Mouse (Mus musculus) heart, postnatal 0 days (tissue): ENCODE results near the gene D10Jhu81e. TPM values are rescaled to one million over a fixed set of nuclear protein-coding genes. Genes with fewer than 3 reads are reported as not detected.
A peak's percentile ranks its signal among the peaks of the same experiment; 100 is the strongest.

ENCODE experiments used
- ATAC-seq: fragments of 200-750 bp; cut with Nextera tagmentation; 2 replicates; pipeline ENCODE4 v1.8.0; 2017; ENCODE audit warnings: low read depth, moderate number of reproducible peaks, moderate library complexity; ENCODE audit not compliant: insufficient read depth
- DNase-seq: peaks from one replicate; pipeline ENCODE4 v3.0.0-alpha.2; 2016; ENCODE audit warnings: low spot score
- H3K27ac ChIP-seq: fragments of 300-500 bp; sonication (generic); 2 replicates; pipeline ENCODE4 v1.5.1; 2014; ENCODE audit warnings: low read depth, mild to moderate bottlenecking
- H3K27me3 ChIP-seq: fragments of 300-500 bp; sonication (generic); 2 replicates; pipeline ENCODE4 v1.6.1; 2014; ENCODE audit warnings: low read length, mixed read lengths; ENCODE audit not compliant: control insufficient read depth, insufficient read depth
- H3K36me3 ChIP-seq: fragments of 300-500 bp; sonication (generic); replicated peaks from 2 replicates; pipeline ENCODE4 v1.6.1; 2014; ENCODE audit warnings: low read length, mixed read lengths; ENCODE audit not compliant: control insufficient read depth, insufficient read depth
- H3K4me1 ChIP-seq: fragments of 300-500 bp; sonication (generic); 2 replicates; pipeline ENCODE4 v1.6.1; 2014; ENCODE audit warnings: antibody characterized with exemption; ENCODE audit not compliant: control insufficient read depth, insufficient read depth
- H3K4me2 ChIP-seq: fragments of 300-500 bp; sonication (generic); 2 replicates; pipeline ENCODE4 v1.6.1; 2014; ENCODE audit warnings: low read depth, mild to moderate bottlenecking, low read length, moderate library complexity
- H3K4me3 ChIP-seq: fragments of 300-500 bp; sonication (generic); 2 replicates; pipeline ENCODE4 v1.5.1; 2014; ENCODE audit warnings: low read depth, low read length
- H3K9ac ChIP-seq: fragments of 300-500 bp; sonication (generic); replicated peaks from 2 replicates; pipeline ENCODE4 v1.6.1; 2014; ENCODE audit warnings: low read depth, low read length, mixed read lengths
- H3K9me3 ChIP-seq: fragments of 300-500 bp; sonication (generic); replicated peaks from 2 replicates; pipeline ENCODE4 v1.6.1; 2016; ENCODE audit warnings: low read length; ENCODE audit not compliant: control insufficient read depth
- CTCF ChIP-seq: IDR thresholded peaks from 2 replicates; pipeline ENCODE4 v1.5.1; 2016; ENCODE audit warnings: antibody characterized with exemption, control low read depth, low read depth
- EP300 ChIP-seq: IDR thresholded peaks from 2 replicates; pipeline ENCODE4 v1.6.1; 2016; ENCODE audit warnings: antibody characterized with exemption, low read depth
- WGBS: fragments of 180-500 bp; shearing (Covaris S2); extraction: QIAGEN DNeasy Blood & Tissue Kit; methylation state at CpG from one replicate; pipeline ENCODE4 v1.1.7; 2014; 5-methylcytosine and 5-hydroxymethylcytosine counted together
- polyA plus RNA-seq: library from polyadenylated mRNA; unstranded; fragments of >200 nt; fragmentation: Nextera tagmentation; extraction: Ambion mirVana; gene quantifications from 2 replicates; pipeline ENCODE4 v1.2.1, GENCODE M21; 2015
- total RNA-seq: library from RNA; depleted of rRNA; stranded (reverse); fragments of >200 nt; gene quantifications from 2 replicates; pipeline ENCODE4 v1.2.3, GENCODE M21; 2014; ENCODE audit warnings: low replicate concordance

D10Jhu81e gene
- total and polyA plus RNA-seq, 2 experiments from 2014 or later, result 87.9 to 442 TPM

DNA sequence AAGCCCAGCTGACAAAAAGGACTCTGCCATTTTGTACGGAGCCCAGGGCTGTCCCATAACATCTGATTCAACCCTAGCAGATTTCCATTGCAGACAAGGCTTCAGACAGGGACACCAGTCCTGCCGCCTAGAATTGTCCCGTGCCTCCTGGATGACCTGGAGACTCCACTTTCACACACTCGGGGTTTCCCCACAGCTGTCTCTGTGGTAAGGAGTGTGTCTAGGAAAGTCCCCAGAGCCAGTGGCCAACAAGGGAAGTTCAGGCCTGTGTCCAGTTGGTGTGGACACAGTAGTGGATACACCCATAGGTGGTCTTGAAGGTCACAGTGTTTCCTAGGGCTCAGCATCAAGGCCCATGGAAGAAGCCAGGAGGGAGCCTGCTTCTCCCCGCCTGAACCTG is 33.6 kb downstream of the D10Jhu81e start:
- H3K4me3 ChIP-seq, result no peak overlapping the region
- TF ChIP-seq EP300, result no peak
- TF ChIP-seq CTCF, result no peak
- DNase-seq (no peak), ATAC-seq (no peak)
- H3K27ac ChIP-seq, result no peak overlapping the region
- 74% methylated on average over 5 of the region's 5 CpGs for WGBS
- H3K36me3 ChIP-seq, result no peaks in the 10 kb centered on the region
- H3K4me2 ChIP-seq, result no peak overlapping the region
- H3K4me1 ChIP-seq, result peaks cover 18% of the 10 kb centered on the region; the same call in 1 of the 2 replicates
- no peaks in the 10 kb centered on the region for H3K27me3 ChIP-seq
- no peaks in the 10 kb centered on the region for H3K9me3 ChIP-seq
- no peak overlapping the region for H3K9ac ChIP-seq

DNA sequence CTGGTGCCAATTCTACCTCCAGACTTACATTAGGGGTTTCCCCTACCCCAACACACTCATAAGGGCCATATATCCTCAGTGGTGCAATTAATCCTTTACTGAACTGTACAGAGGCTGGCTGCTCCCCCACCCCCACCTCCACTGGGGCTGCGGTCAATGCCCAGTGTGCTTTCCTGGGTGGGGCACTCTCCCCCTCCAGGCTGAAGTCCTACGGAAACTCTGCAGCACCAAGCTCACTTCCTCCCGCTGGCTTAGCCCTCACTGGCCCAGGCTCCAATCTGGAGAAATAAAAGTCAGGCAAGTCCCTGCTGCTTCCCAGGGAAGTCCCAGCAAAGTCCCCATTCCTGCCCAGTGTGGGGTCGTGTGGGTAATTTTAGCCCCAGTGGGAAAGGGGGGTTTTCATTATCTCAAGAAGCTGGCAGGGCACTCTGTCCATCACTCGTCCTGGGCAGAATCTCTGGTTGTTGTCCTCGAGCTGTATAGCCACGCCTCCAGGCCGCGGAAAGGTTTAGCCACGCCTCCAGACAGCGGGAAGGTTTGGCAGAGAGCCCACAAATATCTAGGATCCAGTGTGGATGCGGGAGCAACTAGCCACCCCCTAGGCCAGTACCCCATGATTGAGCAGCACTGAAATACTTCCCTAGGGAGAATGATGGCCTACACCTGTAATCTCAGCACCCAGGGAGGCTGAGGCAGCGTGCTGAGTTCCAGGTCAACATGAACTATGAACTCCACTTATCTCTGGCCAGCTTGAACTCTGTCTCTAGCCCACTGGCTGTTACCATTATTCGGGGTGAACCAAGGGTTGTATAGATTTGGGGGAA is 34.4 kb downstream of the D10Jhu81e start:
- no peak overlapping the region for H3K9ac ChIP-seq
- H3K4me1 ChIP-seq, result peaks cover 18% of the 10 kb centered on the region; the same call in 1 of the 2 replicates
- H3K4me3 ChIP-seq, result no peak overlapping the region
- ATAC-seq, result peak; percentile 33
- WGBS, result 9% methylated on average over 14 of the region's 14 CpGs
- H3K4me2 ChIP-seq, result peak overlapping the region; percentile 22
- H3K36me3 ChIP-seq, result no peaks in the 10 kb centered on the region
- no peak for DNase-seq
- H3K9me3 ChIP-seq, result no peaks in the 10 kb centered on the region
- H3K27me3 ChIP-seq, result 0 out of 2 replicates have a peak, but pooled peaks cover 5% of the 10 kb centered on the region
- H3K27ac ChIP-seq, result peak overlapping the region; percentile 15; the same call in 1 of the 2 replicates
- TF ChIP-seq CTCF (no peak), EP300 (no peak)

DNA sequence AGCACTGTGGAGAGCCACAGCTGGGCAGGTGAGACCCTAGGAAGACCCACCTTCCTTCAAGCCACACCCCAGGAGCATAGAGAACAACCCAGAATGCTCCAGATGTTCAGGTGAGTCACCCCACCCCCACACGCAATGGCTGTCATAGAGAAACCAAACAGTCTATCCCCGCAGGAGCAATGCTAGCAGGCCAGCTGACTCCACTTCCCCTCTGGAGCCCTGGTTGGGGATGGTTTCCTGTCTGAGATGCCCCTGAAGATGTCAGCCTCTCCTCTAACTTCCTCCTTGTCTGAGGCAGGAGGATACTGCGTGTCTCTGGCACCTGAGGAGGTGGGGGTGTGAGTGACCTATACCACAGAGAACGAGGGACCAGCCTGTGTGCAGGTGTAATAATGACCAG is 35.2 kb downstream of the D10Jhu81e start:
- H3K4me1 ChIP-seq, result peaks cover 12% of the 10 kb centered on the region; the same call in 1 of the 2 replicates
- 0 out of 2 replicates have a peak, but pooled peaks cover 5% of the 10 kb centered on the region for H3K27me3 ChIP-seq
- no peak overlapping the region for H3K27ac ChIP-seq
- no peak for DNase-seq
- ATAC-seq, result no peak
- H3K9me3 ChIP-seq, result no peaks in the 10 kb centered on the region
- no peaks in the 10 kb centered on the region for H3K36me3 ChIP-seq
- no peak overlapping the region for H3K4me3 ChIP-seq
- H3K9ac ChIP-seq, result no peak overlapping the region
- TF ChIP-seq EP300 (no peak), CTCF (no peak)
- H3K4me2 ChIP-seq, result no peak overlapping the region
- WGBS, result 74% methylated on average over 4 of the region's 4 CpGs

DNA sequence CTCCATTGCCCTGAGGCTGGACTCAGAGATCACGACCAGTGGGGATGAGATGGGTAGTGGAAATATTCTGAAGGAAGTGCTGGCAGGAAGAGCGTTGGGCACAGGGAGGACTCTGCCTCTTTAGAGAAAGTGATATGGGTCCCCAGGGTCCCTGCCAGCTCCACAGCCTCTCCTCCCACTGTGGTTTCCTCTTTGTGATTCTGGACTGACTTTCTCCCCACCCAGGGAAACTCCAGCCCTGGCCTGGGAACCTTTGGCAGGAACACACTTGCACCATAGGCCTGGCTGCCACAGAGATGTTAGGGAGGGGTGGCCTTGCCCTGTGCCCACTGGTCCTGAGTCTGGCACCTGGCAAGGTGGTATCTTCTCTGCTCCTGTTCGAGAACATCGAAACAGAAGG is 39.6 kb downstream of the D10Jhu81e start:
- 0 out of 2 replicates have a peak, but pooled peaks cover 5% of the 10 kb centered on the region for H3K27me3 ChIP-seq
- H3K9ac ChIP-seq, result no peak overlapping the region
- 62% methylated on average over 4 of the region's 4 CpGs for WGBS
- peaks cover 6% of the 10 kb centered on the region; the same call in 1 of the 2 replicates for H3K4me1 ChIP-seq
- no peaks in the 10 kb centered on the region for H3K9me3 ChIP-seq
- DNase-seq (no peak), ATAC-seq (no peak)
- no peak overlapping the region for H3K27ac ChIP-seq
- no peaks in the 10 kb centered on the region for H3K36me3 ChIP-seq
- no peak overlapping the region for H3K4me3 ChIP-seq
- no peak overlapping the region for H3K4me2 ChIP-seq
- TF ChIP-seq EP300 (no peak), CTCF (no peak)

- 34% methylated on average over 11 of the region's 11 CpGs for WGBS
- no peak for DNase-seq
- TF ChIP-seq EP300 (no peak), CTCF (no peak)
These were observed 40.2 kb downstream of the D10Jhu81e start for GRCm38 (mm10) chr10:78129423-78129822.

More at GRCm38 (mm10) chr10:78129423-78129822, 40.2 kb downstream of the D10Jhu81e start:
- no peak overlapping the region for H3K4me3 ChIP-seq
- H3K9me3 ChIP-seq, result no peaks in the 10 kb centered on the region
- H3K27ac ChIP-seq, result no peak overlapping the region
- peaks cover under 1% of the 10 kb centered on the region; the same call in 1 of the 2 replicates for H3K4me1 ChIP-seq
- ATAC-seq, result no peak; the same call in 1 of the 2 replicates
- H3K27me3 ChIP-seq, result 0 out of 2 replicates have a peak, but pooled peaks cover 5% of the 10 kb centered on the region
- H3K36me3 ChIP-seq, result no peaks in the 10 kb centered on the region
- no peak overlapping the region for H3K9ac ChIP-seq
- H3K4me2 ChIP-seq, result no peak overlapping the region
